Mouse (Mus musculus): Measurements from ENCODE around the gene Gm20767. TPM values are rescaled to one million over a fixed set of nuclear protein-coding genes. Genes with fewer than 3 reads are reported as not detected.

Gm20767 gene
- not detected for polyA plus RNA-seq (2017; shearing (Covaris generic))

GRCm38 (mm10) chr13:120139946-120140345, at the start of gene Gm20767:
Gene Gm20767, plus strand, starts transcription at chr13:120140246.

GRCm38 (mm10) chr13:120172133-120172532, 32.1 kb downstream of the Gm20767 start, which contains the start of gene Gm21818:
Gene Gm21818, plus strand, starts transcription at chr13:120172433.

Other genes with a start within 250 kb of the Gm20767 start
- not detected for gene Tcstv1, start 245.5 kb upstream of the Gm20767 start, polyA plus RNA-seq (2017; shearing (Covaris generic))
- 1 to 10 TPM in 1 of 2 experiments, not detected in 1; 1.1 TPM for gene Gm21761, start 211.0 kb upstream of the Gm20767 start, polyA plus RNA-seq (2017; shearing (Covaris generic))
- not detected for gene B020031M17Rik, start 189.4 kb upstream of the Gm20767 start, polyA plus RNA-seq (2017; shearing (Covaris generic))
- not detected for gene Gm36079, start 113.2 kb upstream of the Gm20767 start, polyA plus RNA-seq (2017; shearing (Covaris generic))
- gene Gm21188, start 88.1 kb upstream of the Gm20767 start, polyA plus RNA-seq (2017; shearing (Covaris generic)), result 1 to 10 TPM in 1 of 2 experiments, not detected in 1; 1.1 TPM
- under 1 TPM in 1 of 2 experiments, not detected in 1; 0.18 TPM for gene Gm21818, start 32.2 kb downstream of the Gm20767 start, polyA plus RNA-seq (2017; shearing (Covaris generic))
- gene Gm21762, start 75.7 kb downstream of the Gm20767 start, polyA plus RNA-seq (2017; shearing (Covaris generic)), result not detected
- 1 to 10 TPM in 1 of 2 experiments, not detected in 1; 1.3 TPM for gene Gm21731, start 98.9 kb downstream of the Gm20767 start, polyA plus RNA-seq (2017; shearing (Covaris generic))
- gene AF067061, start 122.9 kb downstream of the Gm20767 start, polyA plus RNA-seq (2017; shearing (Covaris generic)), result 1 to 10 TPM in 1 of 2 experiments, not detected in 1; 1.8 TPM
- gene BC147527, start 160.1 kb downstream of the Gm20767 start, polyA plus RNA-seq (2017; shearing (Covaris generic)), result 10 to 100 TPM; 66.2 to 71.7 TPM
- not detected for gene Tcstv3, start 176.6 kb downstream of the Gm20767 start, polyA plus RNA-seq (2017; shearing (Covaris generic))